Mouse (Mus musculus): ENCODE measurements around the gene Jph4.
A peak's percentile ranks its signal among the peaks of the same experiment; 100 is the strongest.

Jph4 gene

GRCm38 (mm10) chr14:55118852-55119251 lies 2.1 kb upstream of the Jph4 start:
- no peak for DNase-seq (ENCODE audit: low spot score)

GRCm38 (mm10) chr14:55115846-55116245 lies 889 bp downstream of the Jph4 start:
- DNase-seq (ENCODE audit: low spot score): no peak

- peak; percentile 63 for DNase-seq (ENCODE audit: low spot score)
Observed at GRCm38 (mm10) chr14:55114759-55115701, 1.7 kb downstream of the Jph4 start.

- no peak for DNase-seq (ENCODE audit: low spot score)
Observed at GRCm38 (mm10) chr14:55113975-55114645, 2.6 kb downstream of the Jph4 start.

- DNase-seq (ENCODE audit: low spot score): no peak
Observed at GRCm38 (mm10) chr14:55113351-55113974, 3.3 kb downstream of the Jph4 start.

GRCm38 (mm10) chr14:55111720-55112119 lies 5.0 kb downstream of the Jph4 start:
- no peak for DNase-seq (ENCODE audit: low spot score)

GRCm38 (mm10) chr14:55110076-55110475 lies 6.7 kb downstream of the Jph4 start:
- no peak for DNase-seq (ENCODE audit: low spot score)

- DNase-seq (ENCODE audit: low spot score): no peak
Observed at GRCm38 (mm10) chr14:55109048-55109873, 7.5 kb downstream of the Jph4 start.

GRCm38 (mm10) chr14:55108202-55108870 lies 8.4 kb downstream of the Jph4 start:
- DNase-seq (ENCODE audit: low spot score): no peak

- no peak for DNase-seq (ENCODE audit: low spot score)
Observed at GRCm38 (mm10) chr14:55106990-55107389, 9.7 kb downstream of the Jph4 start.

- peak; percentile 82 for DNase-seq (ENCODE audit: low spot score)
Observed at GRCm38 (mm10) chr14:55105836-55106809, 10.6 kb downstream of the Jph4 start, which contains the start of gene Ap1g2. Gene Ap1g2 (minus strand): TSS chr14:55106593.

GRCm38 (mm10) chr14:55105386-55105785 lies 11.3 kb downstream of the Jph4 start:
- no peak for DNase-seq (ENCODE audit: low spot score)

- DNase-seq (ENCODE audit: low spot score): no peak
Observed at GRCm38 (mm10) chr14:55104365-55104764, 12.4 kb downstream of the Jph4 start.

GRCm38 (mm10) chr14:55102253-55102785 lies 14.4 kb downstream of the Jph4 start:
- no peak for DNase-seq (ENCODE audit: low spot score)

GRCm38 (mm10) chr14:55101592-55101991 lies 15.1 kb downstream of the Jph4 start:
- no peak for DNase-seq (ENCODE audit: low spot score)

- no peak for DNase-seq (ENCODE audit: low spot score)
Observed at GRCm38 (mm10) chr14:55098067-55098466, 18.7 kb downstream of the Jph4 start.

- no peak for DNase-seq (ENCODE audit: low spot score)
Observed at GRCm38 (mm10) chr14:55097646-55098045, 19.1 kb downstream of the Jph4 start.

GRCm38 (mm10) chr14:55096573-55097087 lies 20.1 kb downstream of the Jph4 start:
- DNase-seq (ENCODE audit: low spot score): no peak

GRCm38 (mm10) chr14:55095671-55096070 lies 21.1 kb downstream of the Jph4 start:
- DNase-seq (ENCODE audit: low spot score): no peak
